Mouse (Mus musculus): Measurements from ENCODE around the gene Slc2a13.

- TF ChIP-seq CTCF (IDR thresholded peaks at IDR 0.05; ENCODE audit: borderline replicate concordance, insufficient read depth, low read depth, low read length) (peak; percentile 10; the same call in 1 of the 2 replicates), POLR2A (IDR thresholded peaks at IDR 0.05; ENCODE audit: borderline replicate concordance, insufficient read depth, low read length) (no peak)
These were observed 320.1 kb downstream of the Slc2a13 start for GRCm38 (mm10) chr15:91252956-91253355.

Measured in cerebellum, adult 2 months (tissue).